Mouse (Mus musculus) liver, embryonic 14.5 days (tissue): Measurements from ENCODE around the gene Pmf1. TPM values are rescaled to one million over a fixed set of nuclear protein-coding genes. Genes with fewer than 3 reads are reported as not detected.

Experiments used
- ATAC-seq: fragments of 200-750 bp; cut with Nextera tagmentation; 2 replicates; pipeline ENCODE4 v1.8.0; 2017; ENCODE audit warnings: moderate number of reproducible peaks, mild to moderate bottlenecking, moderate library complexity; ENCODE audit not compliant: insufficient read depth
- DNase-seq, 3 experiments: peaks; one replicate each; pipeline ENCODE4 v3.0.0-alpha.2; 2012 to 2013; ENCODE audit warnings: low read depth in 3 of 3, low spot score in 3 of 3
- H3K27ac ChIP-seq: fragments of 300-500 bp; sonication (generic); 2 replicates; pipeline ENCODE4 v1.5.1; 2014; ENCODE audit warnings: moderate library complexity, mild to moderate bottlenecking, control low read depth, inconsistent platforms
- H3K27me3 ChIP-seq: fragments of 300-500 bp; sonication (generic); 2 replicates; pipeline ENCODE4 v1.6.1; 2014; ENCODE audit warnings: mild to moderate bottlenecking, low read length, moderate library complexity; ENCODE audit not compliant: control insufficient read depth, insufficient read depth
- H3K36me3 ChIP-seq: fragments of 300-500 bp; sonication (generic); replicated peaks from 2 replicates; pipeline ENCODE4 v1.6.1; 2014; ENCODE audit warnings: low read depth; ENCODE audit not compliant: control insufficient read depth, insufficient read depth
- H3K4me1 ChIP-seq, 2 experiments: fragments of 200-500 bp in 1 of 2; fragments of 300-500 bp in 1 of 2; sonication (generic) in 1 of 2; replicated peaks; 2 replicates each; pipeline ENCODE4 v1.6.1; 2012 to 2014; ENCODE audit warnings: antibody characterized with exemption in 1 of 2, inconsistent platforms in 1 of 2, low read length in 1 of 2; ENCODE audit not compliant: control insufficient read depth in 2 of 2, insufficient read depth in 2 of 2
- H3K4me2 ChIP-seq: fragments of 300-500 bp; sonication (generic); 2 replicates; pipeline ENCODE4 v1.6.1; 2014; ENCODE audit warnings: low read depth, mild to moderate bottlenecking, control low read depth, moderate library complexity
- H3K4me3 ChIP-seq, 2 experiments: fragments of 200-500 bp in 1 of 2; fragments of 300-500 bp in 1 of 2; sonication (generic) in 1 of 2; 2 replicates each; pipeline ENCODE4 v1.5.1; 2012 to 2014; ENCODE audit warnings: low read depth in 2 of 2, low read length in 2 of 2, mild to moderate bottlenecking in 2 of 2, control low read depth in 1 of 2, inconsistent platforms in 1 of 2, moderate library complexity in 1 of 2; ENCODE audit not compliant: insufficient read depth in 1 of 2
- H3K9ac ChIP-seq: fragments of 300-500 bp; sonication (generic); replicated peaks from 2 replicates; pipeline ENCODE4 v1.6.1; 2014; ENCODE audit warnings: mild to moderate bottlenecking, control low read depth, moderate library complexity
- H3K9me3 ChIP-seq: fragments of 300-500 bp; sonication (generic); 2 replicates; pipeline ENCODE4 v1.6.1; 2016; ENCODE audit warnings: low read length, mixed read lengths; ENCODE audit not compliant: control insufficient read depth
- CTCF ChIP-seq: IDR thresholded peaks from 2 replicates; pipeline ENCODE4 v1.5.1; 2016; ENCODE audit warnings: antibody characterized with exemption, low read depth, control low read depth
- EP300 ChIP-seq: IDR thresholded peaks from 2 replicates; pipeline ENCODE4 v1.6.1; 2016; ENCODE audit warnings: antibody characterized with exemption, low read depth
- WGBS: fragments of 180-500 bp; shearing (Covaris S2); extraction: QIAGEN DNeasy Blood & Tissue Kit; methylation state at CpG from one replicate; pipeline ENCODE4 v1.1.7; 2014; ENCODE audit not compliant: insufficient replicate concordance; 5-methylcytosine and 5-hydroxymethylcytosine counted together
- polyA plus RNA-seq, 2 experiments: library from polyadenylated mRNA; depleted of rRNA in 1 of 2; stranded (reverse) in 1 of 2; unstranded in 1 of 2; fragments of >200 nt; fragmentation: Nextera tagmentation in 1 of 2; extraction: Ambion mirVana in 1 of 2; gene quantifications; 2 replicates each; pipeline versions ENCODE4 v1.2.1 to v1.2.3; 2012 to 2014

Gene Pmf1
- polyA plus RNA-seq, 2 experiments: 60.6 to 73.8 TPM

GRCm38 (mm10) chr3:88446471-88447123, 36.5 kb upstream of the Pmf1 start:
- 34% methylated on average over 8 of the region's 8 CpGs for WGBS
- Histone ChIP-seq H3K36me3 (no peaks in the 10 kb centered on the region), H3K9me3 (no peaks in the 10 kb centered on the region), H3K27ac (no peak overlapping the region), H3K9ac (no peak overlapping the region), H3K4me1 (peaks cover 0 to 14% of the 10 kb centered on the region in 2 experiments; a peak in 2 of 4 replicates), H3K4me2 (no peak overlapping the region), H3K4me3 (no peak overlapping the region), H3K27me3 (peaks cover 3% of the 10 kb centered on the region; the same call in 1 of the 2 replicates)
- TF ChIP-seq CTCF (no peak), EP300 (no peak)
- DNase-seq: no peak
- ATAC-seq: no peak

GRCm38 (mm10) chr3:88442888-88443287, 32.8 kb upstream of the Pmf1 start:
- 29% methylated on average over 7 of the region's 7 CpGs for WGBS
- Histone ChIP-seq H3K36me3 (no peaks in the 10 kb centered on the region), H3K9ac (no peak overlapping the region), H3K4me3 (no peak overlapping the region), H3K27me3 (peaks cover 7% of the 10 kb centered on the region), H3K27ac (no peak overlapping the region), H3K4me2 (no peak overlapping the region), H3K9me3 (no peaks in the 10 kb centered on the region), H3K4me1 (peaks cover 2 to 15% of the 10 kb centered on the region in 2 experiments; a peak in 3 of 4 replicates)
- TF ChIP-seq CTCF (no peak), EP300 (no peak)
- peak; percentile 48; the same call in 1 of the 2 replicates for ATAC-seq
- DNase-seq: no peak

GRCm38 (mm10) chr3:88442488-88442887, 32.4 kb upstream of the Pmf1 start:
- peaks cover 7% of the 10 kb centered on the region for H3K27me3 ChIP-seq
- no peak overlapping the region for H3K27ac ChIP-seq
- no peak overlapping the region for H3K4me2 ChIP-seq
- H3K4me1 ChIP-seq: peaks cover 2 to 15% of the 10 kb centered on the region in 2 experiments; a peak in 3 of 4 replicates
- DNase-seq: no peak
- H3K36me3 ChIP-seq: no peaks in the 10 kb centered on the region
- no peaks in the 10 kb centered on the region for H3K9me3 ChIP-seq
- TF ChIP-seq EP300: no peak
- no peak for TF ChIP-seq CTCF
- no peak overlapping the region for H3K9ac ChIP-seq
- 63% methylated on average over 12 of the region's 12 CpGs for WGBS
- no peak for ATAC-seq
- H3K4me3 ChIP-seq: no peak overlapping the region

GRCm38 (mm10) chr3:88440500-88441381, 30.6 kb upstream of the Pmf1 start:
- H3K9ac ChIP-seq: no peak overlapping the region
- no peak overlapping the region for H3K27ac ChIP-seq
- peaks cover 7% of the 10 kb centered on the region for H3K27me3 ChIP-seq
- DNase-seq: no peak
- no peaks in the 10 kb centered on the region for H3K36me3 ChIP-seq
- no peaks in the 10 kb centered on the region for H3K9me3 ChIP-seq
- H3K4me3 ChIP-seq: no peak overlapping the region
- ATAC-seq: peak; percentile 16; the same call in 1 of the 2 replicates
- peaks cover 2 to 13% of the 10 kb centered on the region in 2 experiments; a peak in 3 of 4 replicates for H3K4me1 ChIP-seq
- peak; percentile 60 for TF ChIP-seq CTCF
- no peak for TF ChIP-seq EP300
- H3K4me2 ChIP-seq: peak overlapping the region; percentile 44
- 12% methylated on average over 27 of the region's 27 CpGs for WGBS

GRCm38 (mm10) chr3:88439582-88439981, 29.5 kb upstream of the Pmf1 start:
- peaks cover 7% of the 10 kb centered on the region for H3K27me3 ChIP-seq
- no peak overlapping the region for H3K4me2 ChIP-seq
- H3K9me3 ChIP-seq: no peaks in the 10 kb centered on the region
- WGBS: 54% methylated on average over 4 of the region's 4 CpGs
- H3K4me1 ChIP-seq: peaks cover 2 to 13% of the 10 kb centered on the region in 2 experiments; a peak in 3 of 4 replicates
- no peak for DNase-seq
- ATAC-seq: no peak
- H3K9ac ChIP-seq: no peak overlapping the region
- TF ChIP-seq EP300: no peak
- no peak for TF ChIP-seq CTCF
- H3K36me3 ChIP-seq: no peaks in the 10 kb centered on the region
- H3K27ac ChIP-seq: no peak overlapping the region
- no peak overlapping the region for H3K4me3 ChIP-seq
